Mouse (Mus musculus) C3H10T1/2 (cell line): ENCODE data around the gene Cfap298. TPM values are rescaled to one million over a fixed set of nuclear protein-coding genes. Genes with fewer than 3 reads are reported as not detected.

Experiments
- polyA plus RNA-seq, 2 experiments: library from polyadenylated mRNA; unstranded; fragments of >200 nt; fragmentation: generic; extraction: Trizol; gene quantifications; one replicate each; pipeline ENCODE4 v1.2.1; 2012; ENCODE audit warnings: missing spikeins in 2 of 2

Gene Cfap298
- 10 to 100 TPM; 16.8 to 17.3 TPM for polyA plus RNA-seq

DNA sequence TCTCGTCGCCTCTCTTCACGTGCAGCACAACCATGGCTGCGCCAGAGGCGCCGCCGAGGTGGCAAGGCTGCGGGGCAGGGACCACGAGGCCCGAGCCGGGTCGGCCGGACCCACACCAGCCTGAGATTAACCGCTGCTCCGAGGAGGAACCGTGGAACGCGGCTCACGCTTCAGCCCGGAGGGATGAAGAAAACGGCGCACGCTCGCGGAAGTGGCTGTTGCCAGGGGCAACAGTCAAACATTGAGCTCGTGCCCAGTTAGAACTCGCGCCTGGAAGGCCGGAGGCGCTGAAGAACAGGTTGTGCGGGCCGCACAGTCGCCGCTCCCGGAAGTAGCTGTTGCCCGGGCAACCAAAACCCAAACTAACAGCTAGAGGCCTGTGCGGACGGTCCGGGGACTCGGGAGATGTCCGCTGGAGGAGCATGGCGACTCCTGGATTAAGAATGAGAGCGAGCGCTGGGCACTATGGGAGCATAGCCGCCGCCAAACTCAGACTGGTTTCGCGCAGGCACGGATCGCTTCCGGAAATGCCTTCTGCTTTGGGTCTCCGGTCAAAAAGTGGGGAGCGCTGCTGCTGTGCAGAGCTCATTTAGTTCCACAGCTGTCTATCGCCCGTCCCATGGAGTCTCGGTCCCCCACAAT is at the start of gene Cfap298:
TSS of gene Cfap298 (minus strand) at position 428 of the 642 bp plus-strand sequence.

Other genes starting within 250 kb of the Cfap298 start
- gene Mis18a, start 207.7 kb downstream of the Cfap298 start, polyA plus RNA-seq = 1 to 10 TPM; 2.8 to 7.7 TPM
- not detected for gene Mrap, start 196.9 kb downstream of the Cfap298 start, polyA plus RNA-seq
- gene Urb1, start 124.7 kb downstream of the Cfap298 start, polyA plus RNA-seq = 1 to 10 TPM; 1.1 to 3.2 TPM
- 10 to 100 TPM; 22.1 to 31.0 TPM for gene Eva1c, start 108.4 kb downstream of the Cfap298 start, polyA plus RNA-seq
- 1 to 10 TPM in 1 of 2 experiments, under 1 TPM in 1; 0.82 to 8.5 TPM for gene Synj1, start 76.2 kb upstream of the Cfap298 start, polyA plus RNA-seq
- gene Paxbp1, start 109.4 kb upstream of the Cfap298 start, polyA plus RNA-seq = 1 to 10 TPM in 1 of 2 experiments, under 1 TPM in 1; 0.29 to 5.8 TPM
- not detected for gene 4932438H23Rik, start 160.0 kb upstream of the Cfap298 start, polyA plus RNA-seq